Mouse (Mus musculus): ENCODE measurements around the gene Nme7. TPM values are rescaled to one million over a fixed set of nuclear protein-coding genes. Genes with fewer than 3 reads are reported as not detected.

Nme7 gene
- polyA plus RNA-seq, 1 experiment from 2014 or later = 21.4 TPM

GRCm38 (mm10) chr1:164436749-164437148, 132.8 kb downstream of the Nme7 start:
- peaks cover 23% of the 10 kb centered on the region for H3K4me1 ChIP-seq
- no peak overlapping the region for H3K4me2 ChIP-seq
- no peak overlapping the region for H3K27ac ChIP-seq (replicated peaks)
- no peaks in the 10 kb centered on the region for H3K9me3 ChIP-seq
- H3K36me3 ChIP-seq = peaks cover 67% of the 10 kb centered on the region
- no peak overlapping the region for H3K9ac ChIP-seq
- no peak overlapping the region for H3K4me3 ChIP-seq
- ATAC-seq (ENCODE audit: extremely low read depth, insufficient number of reproducible peaks, low FRiP score, low TSS enrichment) = no peak
- WGBS = 80% methylated on average over 7 of the region's 7 CpGs
- H3K27me3 ChIP-seq (replicated peaks) = no peaks in the 10 kb centered on the region

GRCm38 (mm10) chr1:164440230-164440629, 136.3 kb downstream of the Nme7 start:
- H3K4me3 ChIP-seq = no peak overlapping the region
- H3K9ac ChIP-seq = no peak overlapping the region
- H3K27ac ChIP-seq (replicated peaks) = no peak overlapping the region
- no peaks in the 10 kb centered on the region for H3K27me3 ChIP-seq (replicated peaks)
- H3K4me1 ChIP-seq = peaks cover 17% of the 10 kb centered on the region
- 81% methylated on average over 6 of the region's 6 CpGs for WGBS
- no peaks in the 10 kb centered on the region for H3K9me3 ChIP-seq
- peaks cover 98% of the 10 kb centered on the region for H3K36me3 ChIP-seq
- ATAC-seq (ENCODE audit: extremely low read depth, insufficient number of reproducible peaks, low FRiP score, low TSS enrichment) = no peak
- no peak overlapping the region for H3K4me2 ChIP-seq

GRCm38 (mm10) chr1:164440708-164441407, 136.9 kb downstream of the Nme7 start:
- 63% methylated on average over 11 of the region's 11 CpGs for WGBS
- H3K27me3 ChIP-seq (replicated peaks) = no peaks in the 10 kb centered on the region
- H3K9ac ChIP-seq = no peak overlapping the region
- peak overlapping the region; percentile 2; the same call in 1 of the 2 replicates for H3K27ac ChIP-seq (replicated peaks)
- H3K4me3 ChIP-seq = no peak overlapping the region
- no peaks in the 10 kb centered on the region for H3K9me3 ChIP-seq
- no peak overlapping the region for H3K4me2 ChIP-seq
- peaks cover 99% of the 10 kb centered on the region for H3K36me3 ChIP-seq
- no peak for ATAC-seq (ENCODE audit: extremely low read depth, insufficient number of reproducible peaks, low FRiP score, low TSS enrichment)
- peaks cover 12% of the 10 kb centered on the region; the same call in 1 of the 2 replicates for H3K4me1 ChIP-seq

GRCm38 (mm10) chr1:164441408-164441974, 137.6 kb downstream of the Nme7 start:
- Histone ChIP-seq H3K4me2 (no peak overlapping the region), H3K4me1 (peaks cover 12% of the 10 kb centered on the region; the same call in 1 of the 2 replicates), H3K4me3 (no peak overlapping the region), H3K9ac (peak overlapping the region; percentile 19; the same call in 1 of the 2 replicates), H3K27ac (replicated peaks) (peak overlapping the region; percentile 2; the same call in 1 of the 2 replicates), H3K9me3 (no peaks in the 10 kb centered on the region), H3K27me3 (replicated peaks) (no peaks in the 10 kb centered on the region), H3K36me3 (peaks cover 99% of the 10 kb centered on the region)
- 40% methylated on average over 18 of the region's 18 CpGs for WGBS
- no peak for ATAC-seq (ENCODE audit: extremely low read depth, insufficient number of reproducible peaks, low FRiP score, low TSS enrichment)

GRCm38 (mm10) chr1:164445620-164446162, 141.8 kb downstream of the Nme7 start:
- Histone ChIP-seq H3K9ac (no peak overlapping the region), H3K4me2 (no peak overlapping the region), H3K27ac (replicated peaks) (no peak overlapping the region; the same call in 1 of the 2 replicates), H3K27me3 (replicated peaks) (no peaks in the 10 kb centered on the region), H3K36me3 (peaks cover 99% of the 10 kb centered on the region), H3K4me3 (no peak overlapping the region), H3K9me3 (no peaks in the 10 kb centered on the region), H3K4me1 (peaks cover 37% of the 10 kb centered on the region)
- 73% methylated on average over 5 of the region's 5 CpGs for whole genome bisulfite sequencing
- no peak for ATAC-seq (ENCODE audit: extremely low read depth, insufficient number of reproducible peaks, low FRiP score, low TSS enrichment)

- Histone ChIP-seq H3K9ac (peak overlapping the region; percentile 9; the same call in 1 of the 2 replicates), H3K9me3 (no peaks in the 10 kb centered on the region), H3K4me1 (peaks cover 41% of the 10 kb centered on the region), H3K27ac (replicated peaks) (no peak overlapping the region), H3K4me3 (no peak overlapping the region), H3K36me3 (peaks cover 99% of the 10 kb centered on the region), H3K4me2 (no peak overlapping the region), H3K27me3 (replicated peaks) (no peaks in the 10 kb centered on the region)
- WGBS = 86% methylated on average over 10 of the region's 10 CpGs
- ATAC-seq (ENCODE audit: extremely low read depth, insufficient number of reproducible peaks, low FRiP score, low TSS enrichment) = no peak
Observed at GRCm38 (mm10) chr1:164446535-164446934, 142.6 kb downstream of the Nme7 start.

- Histone ChIP-seq H3K27ac (replicated peaks) (no peak overlapping the region), H3K4me3 (no peak overlapping the region), H3K36me3 (peaks cover 99% of the 10 kb centered on the region), H3K4me1 (peaks cover 42% of the 10 kb centered on the region), H3K4me2 (no peak overlapping the region), H3K27me3 (replicated peaks) (no peaks in the 10 kb centered on the region), H3K9me3 (no peaks in the 10 kb centered on the region), H3K9ac (no peak overlapping the region)
- ATAC-seq (ENCODE audit: extremely low read depth, insufficient number of reproducible peaks, low FRiP score, low TSS enrichment) = no peak
- 81% methylated on average over 6 of the region's 6 CpGs for WGBS
Observed at GRCm38 (mm10) chr1:164447521-164447920, 143.6 kb downstream of the Nme7 start.

- Histone ChIP-seq H3K4me1 (peaks cover 63% of the 10 kb centered on the region), H3K27me3 (replicated peaks) (no peaks in the 10 kb centered on the region), H3K4me2 (no peak overlapping the region), H3K9me3 (no peaks in the 10 kb centered on the region), H3K36me3 (peaks cover 95% of the 10 kb centered on the region), H3K4me3 (no peak overlapping the region), H3K9ac (0 out of 2 replicates have a peak overlapping the region, but pooled peaks have one; percentile 14), H3K27ac (replicated peaks) (peak overlapping the region; percentile 60)
- WGBS = 67% methylated on average over 8 of the region's 8 CpGs
- ATAC-seq (ENCODE audit: extremely low read depth, insufficient number of reproducible peaks, low FRiP score, low TSS enrichment) = no peak
Observed at GRCm38 (mm10) chr1:164449626-164450025, 145.7 kb downstream of the Nme7 start.

GRCm38 (mm10) chr1:164450231-164450630, 146.3 kb downstream of the Nme7 start:
- no peak for ATAC-seq (ENCODE audit: extremely low read depth, insufficient number of reproducible peaks, low FRiP score, low TSS enrichment)
- Histone ChIP-seq H3K9me3 (no peaks in the 10 kb centered on the region), H3K4me3 (no peak overlapping the region), H3K27ac (replicated peaks) (peak overlapping the region; percentile 60; the same call in 1 of the 2 replicates), H3K27me3 (replicated peaks) (no peaks in the 10 kb centered on the region), H3K36me3 (peaks cover 90% of the 10 kb centered on the region), H3K4me2 (no peak overlapping the region), H3K4me1 (peaks cover 69% of the 10 kb centered on the region), H3K9ac (no peak overlapping the region)
- 43% methylated on average over 4 of the region's 4 CpGs for WGBS

- Histone ChIP-seq H3K27ac (replicated peaks) (peak overlapping the region; percentile 74), H3K9me3 (no peaks in the 10 kb centered on the region), H3K4me1 (peaks cover 70% of the 10 kb centered on the region), H3K4me2 (no peak overlapping the region), H3K9ac (no peak overlapping the region), H3K36me3 (peaks cover 86% of the 10 kb centered on the region), H3K4me3 (no peak overlapping the region), H3K27me3 (replicated peaks) (no peaks in the 10 kb centered on the region)
- ATAC-seq (ENCODE audit: extremely low read depth, insufficient number of reproducible peaks, low FRiP score, low TSS enrichment) = no peak
- WGBS = 79% methylated on average over 4 of the region's 4 CpGs
Observed at GRCm38 (mm10) chr1:164450644-164451043, 146.7 kb downstream of the Nme7 start.

GRCm38 (mm10) chr1:164451346-164451745, 147.4 kb downstream of the Nme7 start:
- Histone ChIP-seq H3K36me3 (peaks cover 79% of the 10 kb centered on the region), H3K27ac (replicated peaks) (peak overlapping the region; percentile 74), H3K4me3 (no peak overlapping the region), H3K4me2 (no peak overlapping the region), H3K4me1 (peaks cover 75% of the 10 kb centered on the region), H3K27me3 (replicated peaks) (no peaks in the 10 kb centered on the region), H3K9me3 (no peaks in the 10 kb centered on the region), H3K9ac (peak overlapping the region; percentile 38)
- 47% methylated on average over 5 of the region's 5 CpGs for WGBS
- ATAC-seq (ENCODE audit: extremely low read depth, insufficient number of reproducible peaks, low FRiP score, low TSS enrichment) = no peak

Measured in heart, embryonic 13.5 days (tissue).